Mouse (Mus musculus) layer of hippocampus, postnatal 25 days (tissue): ENCODE results near the gene Zfp456. TPM values are rescaled to one million over a fixed set of nuclear protein-coding genes. Genes with fewer than 3 reads are reported as not detected.
"Not testable (repeated sequence)": the region's sequence is repeated elsewhere in the genome, so short reads cannot be mapped to it uniquely, and the experiment has no call there.

Experiments
- DNase-seq, 2 experiments: peaks; one replicate each; pipeline ENCODE4 v3.0.0; 2022; ENCODE audit warnings: mixed read lengths in 2 of 2, low spot score in 1 of 2; ENCODE audit errors: extremely low spot score in 1 of 2
- total RNA-seq, 2 experiments: library from RNA; stranded (reverse); gene quantifications; 2 replicates each; pipeline ENCODE4 v1.2.3; 2021

The Zfp456 gene
- under 1 TPM; 0.71 to 0.80 TPM for total RNA-seq

GRCm38 (mm10) chr13:67375050-67375911 is at the start of gene Zfp456, which contains the start of gene Gm28041:
Gene Zfp456 (minus strand): TSS chr13:67375810.
Gene Gm28041 (minus strand): TSS chr13:67375733.
- peak; percentile 14 to 37 for DNase-seq

GRCm38 (mm10) chr13:67422532-67422931 is 46.9 kb upstream of the Zfp456 start:
- not testable (repeated sequence) for DNase-seq

GRCm38 (mm10) chr13:67421207-67421857 is 45.7 kb upstream of the Zfp456 start, which contains the start of gene Zfp459:
Gene Zfp459 (minus strand): TSS chr13:67421418.
- peak; percentile 16 to 17 for DNase-seq

GRCm38 (mm10) chr13:67420558-67421206 is 45.1 kb upstream of the Zfp456 start:
- DNase-seq, result peak in 1 of 2 experiments; percentile 5

GRCm38 (mm10) chr13:67416811-67417210 is 41.2 kb upstream of the Zfp456 start:
- DNase-seq, result no peak

DNA sequence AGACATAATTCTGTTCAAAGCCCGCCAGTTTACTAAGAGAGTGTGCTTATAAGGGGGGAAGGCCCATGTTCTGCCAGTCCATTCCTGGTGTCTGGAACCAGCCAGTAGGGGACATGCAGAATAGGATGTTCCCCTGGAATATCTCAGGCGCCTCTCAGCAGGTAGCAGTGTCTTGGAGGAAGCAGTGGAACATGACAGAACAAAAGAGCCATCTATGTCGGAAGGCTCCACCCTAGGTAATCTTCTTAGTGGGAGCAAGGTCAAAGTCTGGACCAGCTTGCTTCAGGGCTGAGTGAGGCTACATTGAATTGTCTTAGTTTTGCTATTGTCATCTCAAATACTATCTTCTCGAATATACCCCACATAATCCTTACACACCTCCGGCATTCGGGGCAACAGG is 40.1 kb upstream of the Zfp456 start:
- DNase-seq, result no peak

DNA sequence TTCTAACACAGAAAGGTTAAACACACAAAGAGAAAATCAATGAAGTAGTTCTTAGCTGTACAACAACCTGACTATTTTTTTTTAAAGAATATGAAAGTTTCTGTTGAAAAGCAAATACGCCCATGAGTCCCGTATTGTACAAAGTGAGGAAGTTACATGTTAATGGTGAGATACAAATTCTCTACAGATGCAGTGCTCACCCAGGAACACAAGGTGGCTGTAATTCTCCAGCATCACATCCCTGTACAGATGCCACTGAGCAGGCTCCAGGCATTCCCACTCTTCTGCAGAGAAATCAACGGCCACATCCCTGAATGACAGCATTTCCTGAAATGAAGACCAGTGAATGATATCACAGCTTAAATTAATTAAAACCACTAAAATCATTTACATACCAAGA is 38.0 kb upstream of the Zfp456 start:
- DNase-seq, result not testable (repeated sequence)

DNA sequence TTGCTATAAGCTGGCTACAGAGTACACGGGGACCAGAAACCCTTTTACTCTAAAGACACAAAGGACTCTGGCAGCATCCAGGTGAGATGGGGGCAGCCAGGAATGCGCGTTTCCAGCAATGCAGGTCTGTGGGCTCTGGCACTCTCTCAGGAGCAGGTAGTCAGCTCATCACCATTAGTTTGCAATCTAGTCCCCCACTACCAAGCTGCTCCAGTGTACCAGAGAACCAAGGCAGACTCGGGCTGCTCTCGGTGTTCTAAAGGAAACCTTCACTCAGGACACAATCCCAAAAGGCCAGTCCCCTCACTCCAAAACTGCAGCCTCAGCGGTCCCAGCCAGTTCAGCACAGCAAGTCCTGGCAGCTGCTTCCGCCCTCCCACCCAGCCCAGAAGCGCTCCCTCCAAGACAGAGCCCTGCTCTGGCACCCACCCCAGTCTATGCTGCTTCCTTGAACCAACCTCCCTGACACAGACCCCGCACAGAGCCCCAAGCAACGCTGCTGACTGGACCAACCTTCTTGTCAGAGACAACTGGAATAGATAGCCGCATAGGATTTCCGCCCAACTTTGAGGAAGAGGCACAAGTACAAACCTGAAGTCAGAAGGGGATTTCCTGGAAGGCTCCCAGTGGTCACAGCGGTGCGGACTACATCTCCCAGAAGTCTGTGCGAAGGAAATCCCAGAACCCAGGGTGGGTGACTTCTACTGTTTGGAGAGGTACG is 23.7 kb upstream of the Zfp456 start, which contains the start of gene Zfp429:
TSS of gene Zfp429 (minus strand) at position 637 of the 721 bp plus-strand sequence.
- DNase-seq, result peak; percentile 36 to 42

DNA sequence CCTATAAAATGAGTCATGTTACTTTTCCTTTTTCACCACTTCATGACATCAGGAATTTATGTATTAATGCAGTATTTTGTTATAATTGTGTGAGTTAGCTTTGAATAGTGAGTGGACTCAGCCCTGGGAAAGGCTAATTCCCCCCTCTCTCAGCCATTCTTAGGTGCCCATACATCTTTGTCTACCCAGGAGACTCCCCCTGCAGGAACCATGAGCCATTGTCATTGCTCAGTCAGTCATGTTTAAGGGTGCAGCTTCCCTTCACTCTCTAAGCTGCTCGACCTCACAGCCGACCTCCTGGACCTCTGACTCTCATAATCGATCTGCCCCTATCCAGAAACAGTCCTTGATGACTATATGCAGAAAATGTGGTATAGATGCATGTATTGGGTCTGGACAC is 645 bp upstream of the Zfp456 start:
- DNase-seq, result not testable (repeated sequence)

DNA sequence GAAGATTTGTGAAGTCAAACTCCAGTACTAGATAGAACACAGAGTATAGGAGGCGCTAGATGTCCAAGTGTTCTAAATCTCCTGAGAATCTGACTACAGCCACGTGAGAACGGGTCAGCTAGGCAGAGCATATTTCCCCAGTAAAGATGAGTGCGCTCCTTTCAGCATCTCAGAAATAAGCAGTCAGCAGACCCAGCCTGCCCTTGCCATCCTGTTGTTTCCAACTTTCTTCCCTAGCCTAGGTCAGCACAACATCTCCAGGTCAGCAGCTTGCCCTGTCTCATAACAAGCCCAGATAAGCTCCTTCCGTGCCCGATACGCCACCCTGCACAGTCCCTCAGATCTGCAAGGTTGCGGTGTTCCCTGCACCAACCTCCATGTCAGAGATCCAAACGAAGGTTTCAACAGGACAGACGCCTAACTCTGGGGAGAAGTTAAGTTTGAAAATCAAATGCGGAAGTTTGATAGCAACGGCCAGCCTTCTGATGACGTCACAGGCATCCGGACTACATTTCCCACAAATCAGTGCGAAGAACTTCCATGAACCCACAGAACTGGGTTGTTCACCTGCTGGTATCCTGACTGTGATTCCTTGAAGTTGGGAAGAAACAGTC is 15.4 kb downstream of the Zfp456 start, which contains the start of the genes Gm28044 and Zfp953:
TSS of gene Gm28044 (minus strand) at position 406 of the 614 bp plus-strand sequence.
TSS of gene Zfp953 (minus strand) at position 475 of the 614 bp plus-strand sequence.
- DNase-seq, result peak; percentile 77 to 80

DNA sequence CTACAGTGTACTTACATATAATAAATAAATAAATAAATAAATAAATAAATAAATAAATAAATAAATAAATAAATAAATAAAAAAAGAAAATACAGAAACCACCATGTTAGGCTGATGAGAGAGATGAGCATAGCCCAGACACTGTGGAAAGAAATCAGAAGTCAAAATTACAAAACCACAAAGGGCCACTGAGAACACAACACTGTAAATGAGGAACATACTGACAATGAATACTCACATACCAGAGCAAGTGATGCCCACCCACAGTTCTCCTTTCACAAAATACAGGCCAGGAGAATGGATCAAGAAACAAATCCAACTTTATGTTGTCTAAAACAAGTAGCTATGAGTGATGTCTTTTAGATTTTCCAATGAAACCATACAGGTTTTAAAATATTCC is 23.8 kb downstream of the Zfp456 start:
- no peak for DNase-seq

DNA sequence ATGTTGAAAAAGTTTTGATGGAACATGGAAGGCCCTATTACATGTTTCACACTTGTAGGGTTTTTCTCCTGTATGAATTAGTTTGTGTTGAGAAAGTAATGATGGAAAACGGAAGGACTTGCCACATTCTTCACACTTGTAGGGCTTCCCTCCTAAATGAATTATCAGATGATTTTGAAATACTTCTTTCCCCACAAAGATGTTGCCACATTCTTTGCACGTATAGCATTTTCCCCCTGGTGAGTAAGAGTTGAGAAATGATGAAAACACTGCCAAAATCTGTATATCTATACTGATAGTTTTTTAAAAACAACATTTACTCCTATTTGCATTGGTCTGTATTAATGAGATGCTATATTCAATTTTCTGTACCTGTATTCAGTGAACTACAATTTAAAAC is 32.2 kb downstream of the Zfp456 start:
- no peak for DNase-seq

DNA sequence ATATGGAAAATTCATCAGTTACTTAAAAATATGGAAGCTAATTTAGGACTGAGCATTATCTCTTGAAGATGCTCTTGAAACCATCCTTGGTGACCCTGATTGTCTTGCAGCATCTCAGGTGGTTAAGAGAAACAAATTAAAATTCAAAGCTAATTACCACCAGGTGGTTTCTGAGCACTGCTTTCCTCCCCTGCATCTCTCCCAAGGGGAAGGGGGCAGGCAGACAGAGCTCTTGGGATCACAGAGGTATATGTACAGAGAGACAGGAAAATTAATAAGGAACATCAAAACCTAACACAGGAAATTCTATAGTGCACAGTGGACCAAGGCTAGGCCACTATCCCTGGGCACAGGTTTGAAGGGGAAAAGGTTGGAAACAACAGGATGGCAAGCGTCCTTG is 42.7 kb downstream of the Zfp456 start:
- no peak for DNase-seq

DNA sequence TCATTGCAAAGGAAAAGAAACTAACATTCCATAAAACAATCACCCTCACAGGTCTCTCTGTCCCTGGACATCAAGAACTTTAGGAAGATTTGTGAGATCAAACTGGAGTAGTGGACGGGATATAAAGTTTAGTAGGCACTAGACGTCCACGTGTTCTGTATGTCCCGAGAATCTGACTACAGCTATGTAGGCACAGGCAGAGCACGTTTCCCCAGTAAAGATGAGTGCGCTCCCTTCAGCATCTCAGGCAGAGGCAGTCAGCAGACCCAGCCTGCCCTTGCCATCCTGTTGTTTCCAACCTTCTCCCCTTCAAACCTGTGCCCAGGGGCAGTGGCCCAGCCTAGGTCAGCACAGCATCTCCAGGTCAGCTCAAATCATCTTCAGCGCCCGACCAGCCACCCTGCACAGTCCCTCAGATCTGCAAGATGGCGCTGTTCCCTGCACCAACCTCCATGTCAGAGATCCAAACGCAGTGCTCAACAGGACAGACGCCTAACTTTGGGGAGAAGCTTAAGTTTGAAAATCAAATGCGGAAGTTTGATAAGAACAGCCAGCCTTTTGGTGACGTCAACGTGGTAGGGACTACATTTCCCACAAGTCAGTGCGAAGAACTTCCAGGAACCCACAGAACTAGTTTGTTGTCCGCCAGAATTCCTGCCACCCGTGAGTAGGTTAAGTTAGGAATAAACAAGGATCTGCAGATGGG is 43.4 kb downstream of the Zfp456 start, which contains the start of gene Zfp595:
TSS of gene Zfp595 (minus strand) at position 552 of the 706 bp plus-strand sequence.
- peak; percentile 55 to 62 for DNase-seq

Other genes starting within 250 kb of the Zfp456 start
- 1 to 10 TPM; 6.8 to 7.3 TPM for gene Rsl1, start 202.6 kb downstream of the Zfp456 start, total RNA-seq
- 1 to 10 TPM; 2.8 to 3.2 TPM for gene Zfp455, start 181.3 kb downstream of the Zfp456 start, total RNA-seq
- 10 to 100 TPM; 19.0 to 24.1 TPM for gene Zfp458, start 97.3 kb downstream of the Zfp456 start, total RNA-seq
- gene Zfp457, start 69.3 kb downstream of the Zfp456 start, total RNA-seq, result 1 to 10 TPM; 4.6 to 6.0 TPM
- gene Zfp595, start 43.2 kb downstream of the Zfp456 start, total RNA-seq, result 1 to 10 TPM; 3.1 to 3.2 TPM
- gene Gm28044, start 15.3 kb downstream of the Zfp456 start, total RNA-seq, result under 1 TPM in 1 of 2 experiments, not detected in 1; 0.57 TPM
- 1 to 10 TPM; 1.0 to 1.1 TPM for gene Zfp953, start 15.2 kb downstream of the Zfp456 start, total RNA-seq
- gene Gm28041, start 77 bp downstream of the Zfp456 start, total RNA-seq, result not detected
- gene Zfp429, start 24.0 kb upstream of the Zfp456 start, total RNA-seq, result 1 to 10 TPM; 2.4 to 5.1 TPM
- 1 to 10 TPM; 3.0 to 4.7 TPM for gene Zfp459, start 45.6 kb upstream of the Zfp456 start, total RNA-seq
- 10 to 100 TPM; 14.6 to 16.0 TPM for gene Zfp874a, start 75.8 kb upstream of the Zfp456 start, total RNA-seq
- gene Zfp874b, start 108.4 kb upstream of the Zfp456 start, total RNA-seq, result 10 to 100 TPM; 16.6 to 19.8 TPM
- gene Zfp58, start 124.7 kb upstream of the Zfp456 start, total RNA-seq, result 1 to 10 TPM; 8.0 to 8.1 TPM
- under 1 TPM in 1 of 2 experiments, not detected in 1; 0.49 TPM for gene Gm26965, start 150.3 kb upstream of the Zfp456 start, total RNA-seq
- 10 to 100 TPM; 21.7 to 22.8 TPM for gene Zfp87, start 150.4 kb upstream of the Zfp456 start, total RNA-seq
- 10 to 100 TPM in 1 of 2 experiments, 1 to 10 TPM in 1; 9.7 to 11.4 TPM for gene Zfp748, start 178.0 kb upstream of the Zfp456 start, total RNA-seq
- gene Zfp729b, start 233.9 kb upstream of the Zfp456 start, total RNA-seq, result 1 to 10 TPM; 8.6 to 8.7 TPM